Mouse (Mus musculus) mouse trophoblast stem cell (cell line): ENCODE results near the gene Lrrc20.
"Not testable (repeated sequence)": the region's sequence is repeated elsewhere in the genome, so short reads cannot be mapped to it uniquely, and the experiment has no call there.

Source experiments
- in situ Hi-C, 2 experiments: fragments of 300-500 bp; cut with MseI, MboI; formaldehyde crosslinking; loops; 2 replicates in 1 of 2; 3 replicates in 1 of 2; pipeline ENCODE4 v1.15.1; 2025

Lrrc20 gene

GRCm38 (mm10) chr10:61475594-61476439, at the start of gene Lrrc20:
Gene Lrrc20, plus strand, starts transcription at chr10:61475801.
- in situ Hi-C loops: no loop called here

- in situ Hi-C loops: no loop called here
Measured at GRCm38 (mm10) chr10:61426251-61426757, 49.3 kb upstream of the Lrrc20 start.

GRCm38 (mm10) chr10:61427951-61428350, 47.6 kb upstream of the Lrrc20 start:
- in situ Hi-C loops: no loop called here

GRCm38 (mm10) chr10:61428416-61428815, 47.2 kb upstream of the Lrrc20 start:
- in situ Hi-C loops: no loop called here

- in situ Hi-C loops: no loop called here
Measured at GRCm38 (mm10) chr10:61429043-61429442, 46.6 kb upstream of the Lrrc20 start.

- in situ Hi-C loops: no loop called here
Measured at GRCm38 (mm10) chr10:61431375-61431774, 44.2 kb upstream of the Lrrc20 start.

- in situ Hi-C loops: no loop called here
Measured at GRCm38 (mm10) chr10:61440202-61440800, 35.3 kb upstream of the Lrrc20 start.

- in situ Hi-C loops: no loop called here
Measured at GRCm38 (mm10) chr10:61443456-61443855, 32.1 kb upstream of the Lrrc20 start.

GRCm38 (mm10) chr10:61443876-61444275, 31.7 kb upstream of the Lrrc20 start:
- in situ Hi-C loops: no loop called here

GRCm38 (mm10) chr10:61445016-61445415, 30.6 kb upstream of the Lrrc20 start:
- in situ Hi-C loops: no loop called here

GRCm38 (mm10) chr10:61447581-61448353, 27.8 kb upstream of the Lrrc20 start:
- in situ Hi-C loops: no loop called here

- in situ Hi-C loops: no loop called here
Measured at GRCm38 (mm10) chr10:61448834-61449233, 26.8 kb upstream of the Lrrc20 start.

- in situ Hi-C loops: no loop called here
Measured at GRCm38 (mm10) chr10:61451463-61451930, 24.1 kb upstream of the Lrrc20 start.

- in situ Hi-C loops: no loop called here
Measured at GRCm38 (mm10) chr10:61451931-61452617, 23.5 kb upstream of the Lrrc20 start.

- in situ Hi-C loops: no loop called here
Measured at GRCm38 (mm10) chr10:61452645-61453044, 23.0 kb upstream of the Lrrc20 start, which contains the start of gene Eif4ebp2. Gene Eif4ebp2, minus strand, starts transcription at chr10:61452661.

- in situ Hi-C loops: not testable (repeated sequence)
Measured at GRCm38 (mm10) chr10:61453171-61453570, 22.4 kb upstream of the Lrrc20 start.

- in situ Hi-C loops: no loop called here
Measured at GRCm38 (mm10) chr10:61457182-61457581, 18.4 kb upstream of the Lrrc20 start.

GRCm38 (mm10) chr10:61465009-61465408, 10.6 kb upstream of the Lrrc20 start:
- in situ Hi-C loops: no loop called here

GRCm38 (mm10) chr10:61466242-61466641, 9.4 kb upstream of the Lrrc20 start:
- in situ Hi-C loops: no loop called here

GRCm38 (mm10) chr10:61466873-61467272, 8.7 kb upstream of the Lrrc20 start:
- in situ Hi-C loops: no loop called here

- in situ Hi-C loops: no loop called here
Measured at GRCm38 (mm10) chr10:61468900-61469299, 6.7 kb upstream of the Lrrc20 start.
